Mouse (Mus musculus): ENCODE data around the gene Zfp296. TPM values are rescaled to one million over a fixed set of nuclear protein-coding genes. Genes with fewer than 3 reads are reported as not detected.

Zfp296 gene
- total RNA-seq (2014; rRNA removed; ENCODE audit: low replicate concordance), result 0.12 and 3.6 TPM in 2 replicates
- polyA plus RNA-seq (2015; fragmentation: Nextera tagmentation; extraction: Ambion mirVana), result 0.12 and 0.15 TPM in 2 replicates

- Histone ChIP-seq H3K9me3 (replicated peaks; ENCODE audit: control insufficient read depth, low read length) (no peaks in the 10 kb centered on the region), H3K4me1 (ENCODE audit: control insufficient read depth, insufficient read depth) (peaks cover 16% of the 10 kb centered on the region), H3K27ac (ENCODE audit: low read depth) (no peak within 1 kb of the TSS), H3K36me3 (replicated peaks; ENCODE audit: control insufficient read depth, insufficient read depth, low read length) (peaks cover 23% of the 10 kb centered on the region; the same call in 1 of the 2 replicates), H3K27me3 (ENCODE audit: control insufficient read depth, insufficient read depth, low read length) (peaks cover 20% of the 10 kb centered on the region), H3K4me2 (ENCODE audit: low read depth, low read length) (peak within 1 kb of the TSS; percentile 65), H3K9ac (replicated peaks; ENCODE audit: low read depth, low read length) (no peak within 1 kb of the TSS; the same call in 1 of the 2 replicates), H3K4me3 (ENCODE audit: low read depth, low read length) (peak within 1 kb of the TSS; percentile 43)
- ATAC-seq (ENCODE audit: insufficient read depth, low read depth) (no peak), DNase-seq (ENCODE audit: low spot score) (no peak)
- TF ChIP-seq CTCF (IDR thresholded peaks at IDR 0.05; ENCODE audit: low read depth) (no peak), EP300 (IDR thresholded peaks at IDR 0.05; ENCODE audit: low read depth) (no peak)
- under 1% methylated on average over 56 of the region's 56 CpGs for WGBS
Observed at GRCm38 (mm10) chr7:19577141-19577852, at the start of gene Zfp296, which contains the start of gene Gemin7. Gene Zfp296 (plus strand): TSS chr7:19577287. Gene Gemin7 (minus strand): TSS chr7:19577595.

- H3K27ac ChIP-seq (ENCODE audit: low read depth), result no peak overlapping the region
- no peaks in the 10 kb centered on the region for H3K27me3 ChIP-seq (ENCODE audit: control insufficient read depth, insufficient read depth, low read length)
- no peaks in the 10 kb centered on the region for H3K9me3 ChIP-seq (replicated peaks; ENCODE audit: control insufficient read depth, low read length)
- no peak overlapping the region for H3K4me2 ChIP-seq (ENCODE audit: low read depth, low read length)
- no peak overlapping the region for H3K9ac ChIP-seq (replicated peaks; ENCODE audit: low read depth, low read length)
- DNase-seq (ENCODE audit: low spot score) (no peak), ATAC-seq (ENCODE audit: insufficient read depth, low read depth) (no peak)
- H3K36me3 ChIP-seq (replicated peaks; ENCODE audit: control insufficient read depth, insufficient read depth, low read length), result peaks cover 55% of the 10 kb centered on the region
- no peak for TF ChIP-seq EP300 (IDR thresholded peaks at IDR 0.05; ENCODE audit: low read depth)
- TF ChIP-seq CTCF (IDR thresholded peaks at IDR 0.05; ENCODE audit: low read depth), result no peak
- H3K4me1 ChIP-seq (ENCODE audit: control insufficient read depth, insufficient read depth), result no peaks in the 10 kb centered on the region
- no peak overlapping the region for H3K4me3 ChIP-seq (ENCODE audit: low read depth, low read length)
- WGBS, result 77% methylated on average over 10 of the region's 10 CpGs
Observed at GRCm38 (mm10) chr7:19531077-19531476, 46.0 kb upstream of the Zfp296 start.

- no peak overlapping the region for H3K4me2 ChIP-seq (ENCODE audit: low read depth, low read length)
- no peak for DNase-seq (ENCODE audit: low spot score)
- WGBS, result 77% methylated on average over 14 of the region's 14 CpGs
- H3K36me3 ChIP-seq (replicated peaks; ENCODE audit: control insufficient read depth, insufficient read depth, low read length), result peaks cover 55% of the 10 kb centered on the region
- ATAC-seq (ENCODE audit: insufficient read depth, low read depth), result no peak
- no peaks in the 10 kb centered on the region for H3K9me3 ChIP-seq (replicated peaks; ENCODE audit: control insufficient read depth, low read length)
- no peak overlapping the region for H3K4me3 ChIP-seq (ENCODE audit: low read depth, low read length)
- H3K9ac ChIP-seq (replicated peaks; ENCODE audit: low read depth, low read length), result no peak overlapping the region
- TF ChIP-seq CTCF (IDR thresholded peaks at IDR 0.05; ENCODE audit: low read depth), result no peak
- TF ChIP-seq EP300 (IDR thresholded peaks at IDR 0.05; ENCODE audit: low read depth), result no peak
- H3K4me1 ChIP-seq (ENCODE audit: control insufficient read depth, insufficient read depth), result no peaks in the 10 kb centered on the region
- no peak overlapping the region for H3K27ac ChIP-seq (ENCODE audit: low read depth)
- no peaks in the 10 kb centered on the region for H3K27me3 ChIP-seq (ENCODE audit: control insufficient read depth, insufficient read depth, low read length)
Observed at GRCm38 (mm10) chr7:19532240-19532639, 44.8 kb upstream of the Zfp296 start.

- Histone ChIP-seq H3K27ac (ENCODE audit: low read depth) (no peak overlapping the region), H3K4me1 (ENCODE audit: control insufficient read depth, insufficient read depth) (no peaks in the 10 kb centered on the region), H3K4me3 (ENCODE audit: low read depth, low read length) (no peak overlapping the region), H3K9ac (replicated peaks; ENCODE audit: low read depth, low read length) (no peak overlapping the region), H3K9me3 (replicated peaks; ENCODE audit: control insufficient read depth, low read length) (no peaks in the 10 kb centered on the region), H3K4me2 (ENCODE audit: low read depth, low read length) (no peak overlapping the region), H3K36me3 (replicated peaks; ENCODE audit: control insufficient read depth, insufficient read depth, low read length) (peaks cover 49% of the 10 kb centered on the region), H3K27me3 (ENCODE audit: control insufficient read depth, insufficient read depth, low read length) (no peaks in the 10 kb centered on the region)
- 98% methylated on average over 10 of the region's 10 CpGs for WGBS
- no peak for TF ChIP-seq CTCF (IDR thresholded peaks at IDR 0.05; ENCODE audit: low read depth)
- TF ChIP-seq EP300 (IDR thresholded peaks at IDR 0.05; ENCODE audit: low read depth), result no peak
- ATAC-seq (ENCODE audit: insufficient read depth, low read depth) (no peak), DNase-seq (ENCODE audit: low spot score) (no peak)
Observed at GRCm38 (mm10) chr7:19534676-19535075, 42.4 kb upstream of the Zfp296 start.

- TF ChIP-seq EP300 (IDR thresholded peaks at IDR 0.05; ENCODE audit: low read depth) (no peak), CTCF (IDR thresholded peaks at IDR 0.05; ENCODE audit: low read depth) (no peak)
- Histone ChIP-seq H3K27ac (ENCODE audit: low read depth) (no peak overlapping the region), H3K9me3 (replicated peaks; ENCODE audit: control insufficient read depth, low read length) (no peaks in the 10 kb centered on the region), H3K4me3 (ENCODE audit: low read depth, low read length) (no peak overlapping the region), H3K36me3 (replicated peaks; ENCODE audit: control insufficient read depth, insufficient read depth, low read length) (no peaks in the 10 kb centered on the region), H3K9ac (replicated peaks; ENCODE audit: low read depth, low read length) (no peak overlapping the region), H3K27me3 (ENCODE audit: control insufficient read depth, insufficient read depth, low read length) (no peaks in the 10 kb centered on the region), H3K4me1 (ENCODE audit: control insufficient read depth, insufficient read depth) (peaks cover 37% of the 10 kb centered on the region), H3K4me2 (ENCODE audit: low read depth, low read length) (no peak overlapping the region)
- ATAC-seq (ENCODE audit: insufficient read depth, low read depth) (no peak), DNase-seq (ENCODE audit: low spot score) (no peak)
- 62% methylated on average over 2 of the region's 2 CpGs for WGBS
Observed at GRCm38 (mm10) chr7:19540771-19541566, 36.1 kb upstream of the Zfp296 start.
